In the genomic region with DNA sequence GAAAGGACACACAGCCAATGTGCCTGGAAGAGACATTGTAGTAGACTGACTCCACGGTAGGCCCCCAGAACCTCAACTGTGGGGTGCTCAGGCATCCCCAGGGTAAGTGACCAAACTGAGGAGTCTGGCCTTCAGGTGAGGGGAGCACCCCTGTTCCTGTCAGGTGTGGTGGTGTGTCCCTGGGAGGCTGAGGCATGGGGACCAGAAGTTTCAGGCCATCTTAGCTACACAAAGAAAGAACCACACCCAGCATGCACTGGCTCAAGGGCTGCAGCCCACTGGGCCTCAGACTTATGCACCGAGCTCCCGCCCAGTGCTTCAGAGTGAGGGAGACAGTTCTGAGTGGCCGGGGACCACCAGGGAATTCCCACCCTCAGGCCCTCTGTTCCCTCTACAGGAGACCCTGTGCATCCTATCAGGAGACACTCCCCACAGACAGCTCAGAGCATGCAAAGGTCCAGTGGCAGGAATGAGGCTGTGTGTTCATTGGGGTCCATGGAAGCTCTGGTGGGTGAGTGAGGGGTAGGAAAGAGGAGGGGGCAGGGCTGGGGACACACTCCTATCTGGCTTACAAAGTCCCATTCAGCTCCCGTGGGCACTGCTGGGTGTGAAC, we compare ENCODE assay signal across 19 mouse cellular contexts. TPM values are rescaled to one million over a fixed set of nuclear protein-coding genes. Genes with fewer than 3 reads are reported as not detected.
DNase-seq lines count a peak whose midpoint lies in the region; ATAC-seq and TF ChIP-seq lines count a peak whose summit lies in the region.
"Had no signal": no experiment of that assay in that cellular context is flagged by ENCODE, and none has a peak within 500 bp of the region (broad histone marks: within the 10 kb centered on the region; RNA-seq: fewer than 3 reads in every experiment).

No protein-coding gene starts in this region.

- peaks cover 73% of the 10 kb centered on the region for H3K4me1 ChIP-seq in erythroblast, embryonic 14.5 days (ENCODE audit: control insufficient read depth)
- H3K4me1 ChIP-seq in heart, embryonic 12.5 days (replicated peaks), result peaks cover 44% of the 10 kb centered on the region
- H3K4me1 ChIP-seq in liver, embryonic 15.5 days (replicated peaks), result peaks cover 70% of the 10 kb centered on the region
- peaks cover 26% of the 10 kb centered on the region for H3K4me1 ChIP-seq in liver, embryonic 11.5 days (replicated peaks; ENCODE audit: control insufficient read depth, insufficient read depth, low read length)
- peaks cover 84% of the 10 kb centered on the region for H3K4me1 ChIP-seq in E14TG2a.4 (replicated peaks; ENCODE audit: low read depth, low read length)

- H3K9ac ChIP-seq in heart, embryonic 12.5 days, result peak overlapping the region; percentile 8; the same call in 1 of the 2 replicates
- no peak overlapping the region for H3K9ac ChIP-seq in liver, embryonic 15.5 days
- no peak overlapping the region for H3K9ac ChIP-seq in liver, embryonic 11.5 days (ENCODE audit: low read depth, low read length)
- H3K9ac ChIP-seq: forebrain, embryonic 15.5 days had no signal

- intact Hi-C loops in heart, postnatal 14 days (cut with DNase I), result no loop called here

- no peaks in the 10 kb centered on the region for H3K27me3 ChIP-seq in erythroblast, embryonic 14.5 days (ENCODE audit: control insufficient read depth)
- H3K27me3 ChIP-seq in heart, embryonic 12.5 days (replicated peaks), result no peaks in the 10 kb centered on the region
- no peaks in the 10 kb centered on the region for H3K27me3 ChIP-seq in liver, embryonic 15.5 days
- H3K27me3 ChIP-seq in liver, embryonic 11.5 days (replicated peaks; ENCODE audit: control insufficient read depth, insufficient read depth, low read length), result no peaks in the 10 kb centered on the region
- no peaks in the 10 kb centered on the region for H3K27me3 ChIP-seq in E14TG2a.4 (ENCODE audit: insufficient read depth, low read length)
- H3K27me3 ChIP-seq: forebrain, embryonic 15.5 days had no signal

- WGBS in heart, embryonic 12.5 days, result 80% methylated on average over 5 of the region's 5 CpGs
- WGBS in liver, embryonic 15.5 days (ENCODE audit: insufficient replicate concordance), result 76% methylated on average over 5 of the region's 5 CpGs
- 82% methylated on average over 5 of the region's 5 CpGs for WGBS in liver, embryonic 11.5 days

- H3K27ac ChIP-seq in heart, embryonic 12.5 days (ENCODE audit: poor library complexity, severe bottlenecking), result peak overlapping the region; percentile 28; the same call in 1 of the 2 replicates
- H3K27ac ChIP-seq in liver, embryonic 15.5 days (replicated peaks), result peak overlapping the region; percentile 33
- H3K27ac ChIP-seq in liver, embryonic 11.5 days (ENCODE audit: low read depth, low read length), result no peak overlapping the region
- H3K27ac ChIP-seq: forebrain, embryonic 15.5 days; layer of hippocampus, adult 2 months had no signal

- no peak for DNase-seq in heart, postnatal 14 days
- DNase-seq in liver, embryonic 11.5 days (ENCODE audit: low spot score), result no peak
- no peak for DNase-seq in embryo, embryonic 10 days (ENCODE audit: low spot score)
- DNase-seq: cerebellum, adult 2 months; gastrocnemius, postnatal 25 days; kidney, adult 8-10 months; kidney, postnatal 14 days; right cerebral cortex, postnatal 14 days; spleen, adult 18-20 months; thymus, postnatal 25 days had no signal

- H3K4me3 ChIP-seq in erythroblast, embryonic 14.5 days (replicated peaks), result peak overlapping the region; percentile 47
- H3K4me3 ChIP-seq in heart, embryonic 12.5 days, result no peak overlapping the region
- H3K4me3 ChIP-seq in liver, embryonic 15.5 days (replicated peaks), result no peak overlapping the region
- no peak overlapping the region for H3K4me3 ChIP-seq in liver, embryonic 11.5 days (ENCODE audit: low read depth, low read length)
- H3K4me3 ChIP-seq in E14TG2a.4 (replicated peaks; ENCODE audit: low read length), result peak overlapping the region; percentile 58
- H3K4me3 ChIP-seq: forebrain, embryonic 15.5 days; layer of hippocampus, adult 2 months had no signal

- TF ChIP-seq CTCF in E14TG2a.4 (conservative IDR thresholded peaks at IDR 0.05; ENCODE audit: low read length), result no peak

- ATAC-seq in erythroblast, adult 5-6 weeks (replicated peaks; ENCODE audit: low FRiP score, poor library complexity, severe bottlenecking), result no peak
- no peak for ATAC-seq in heart, embryonic 12.5 days (ENCODE audit: insufficient number of reproducible peaks, low FRiP score)
- no peak for ATAC-seq in liver, embryonic 15.5 days (ENCODE audit: insufficient read depth)
- no peak for ATAC-seq in liver, embryonic 11.5 days (replicated peaks; ENCODE audit: low FRiP score)
- ATAC-seq: forebrain, embryonic 15.5 days had no signal

- H3K4me2 ChIP-seq in heart, embryonic 12.5 days, result no peak overlapping the region
- no peak overlapping the region; the same call in 1 of the 2 replicates for H3K4me2 ChIP-seq in liver, embryonic 15.5 days
- H3K4me2 ChIP-seq in liver, embryonic 11.5 days, result no peak overlapping the region; the same call in 1 of the 2 replicates
- H3K4me2 ChIP-seq: forebrain, embryonic 15.5 days had no signal

- no peaks in the 10 kb centered on the region for H3K9me3 ChIP-seq in erythroblast, embryonic 14.5 days (ENCODE audit: control insufficient read depth, low read length)
- H3K9me3 ChIP-seq in heart, embryonic 12.5 days (replicated peaks), result no peaks in the 10 kb centered on the region
- H3K9me3 ChIP-seq in liver, embryonic 15.5 days (replicated peaks), result no peaks in the 10 kb centered on the region
- H3K9me3 ChIP-seq in liver, embryonic 11.5 days (ENCODE audit: control insufficient read depth, low read length), result no peaks in the 10 kb centered on the region
- no peaks in the 10 kb centered on the region for H3K9me3 ChIP-seq in E14TG2a.4 (ENCODE audit: low read length)
- H3K9me3 ChIP-seq: forebrain, embryonic 15.5 days had no signal

- H3K36me3 ChIP-seq in erythroblast, embryonic 14.5 days (ENCODE audit: control insufficient read depth), result peaks cover 31% of the 10 kb centered on the region
- peaks cover 8% of the 10 kb centered on the region for H3K36me3 ChIP-seq in heart, embryonic 12.5 days
- H3K36me3 ChIP-seq in liver, embryonic 15.5 days (replicated peaks), result peaks cover 5% of the 10 kb centered on the region
- H3K36me3 ChIP-seq in liver, embryonic 11.5 days (ENCODE audit: control insufficient read depth, insufficient read depth, low read length), result no peaks in the 10 kb centered on the region; the same call in 1 of the 2 replicates
- peaks cover 28% of the 10 kb centered on the region for H3K36me3 ChIP-seq in E14TG2a.4 (ENCODE audit: insufficient read depth, low read length)

RNA-seq across cellular contexts. Expression of a gene that starts 2.4 kb away (rescaled TPM):
- 37.3 and 38.8 TPM in 2 replicates for polyA plus RNA-seq in erythroblast, embryonic 14.5 days (2012)
- total RNA-seq in erythroblast, adult 5-6 weeks (2015; ENCODE audit: low replicate concordance), result 12.3 and 14.2 TPM in 2 replicates
- total RNA-seq in erythroblast, adult 5-6 weeks (2017; ENCODE audit: low replicate concordance), result 11.7 and 13.4 TPM in 2 replicates
- 81.8 and 87.0 TPM in 2 replicates for polyA plus RNA-seq in heart, embryonic 12.5 days (2016; fragmentation: Nextera tagmentation; extraction: Ambion mirVana)
- total RNA-seq in heart, postnatal 14 days (2021), result 10 to 100 TPM; 38.8 to 40.1 TPM
- polyA plus RNA-seq in liver, embryonic 15.5 days (2015; fragmentation: Nextera tagmentation; extraction: Ambion mirVana), result 48.1 and 51.2 TPM in 2 replicates
- polyA plus RNA-seq in liver, embryonic 11.5 days (2014; fragmentation: Nextera tagmentation; extraction: Ambion mirVana), result 110 and 112 TPM in 2 replicates

RNA-seq across cellular contexts. Expression of a gene that starts 8.2 kb away (rescaled TPM):
- polyA plus RNA-seq in erythroblast, embryonic 14.5 days (2012), result 0.16 and 0.21 TPM in 2 replicates
- not detected in 2 replicates for total RNA-seq in erythroblast, adult 5-6 weeks (2015; ENCODE audit: low replicate concordance)
- not detected in 2 replicates for total RNA-seq in erythroblast, adult 5-6 weeks (2017; ENCODE audit: low replicate concordance)
- 1.7 and 1.8 TPM in 2 replicates for polyA plus RNA-seq in heart, embryonic 12.5 days (2016; fragmentation: Nextera tagmentation; extraction: Ambion mirVana)
- 1 to 10 TPM; 3.8 to 4.0 TPM for total RNA-seq in heart, postnatal 14 days (2021)
- 0.25 and 0.38 TPM in 2 replicates for polyA plus RNA-seq in liver, embryonic 15.5 days (2015; fragmentation: Nextera tagmentation; extraction: Ambion mirVana)
- 0.47 and 0.73 TPM in 2 replicates for polyA plus RNA-seq in liver, embryonic 11.5 days (2014; fragmentation: Nextera tagmentation; extraction: Ambion mirVana)
- total RNA-seq: neutrophil, adult 5-6 weeks had no signal

RNA-seq across cellular contexts. Expression of a gene that starts 21.3 kb away (rescaled TPM):
- polyA plus RNA-seq in erythroblast, embryonic 14.5 days (2012), result 0.03 and 0.06 TPM in 2 replicates
- not detected in 2 replicates for total RNA-seq in erythroblast, adult 5-6 weeks (2015; ENCODE audit: low replicate concordance)
- total RNA-seq in erythroblast, adult 5-6 weeks (2017; ENCODE audit: low replicate concordance), result 0.17 TPM in 1 of 2 replicates, not detected in the other
- 0.11 TPM in 1 of 2 replicates, not detected in the other for polyA plus RNA-seq in heart, embryonic 12.5 days (2016; fragmentation: Nextera tagmentation; extraction: Ambion mirVana)
- total RNA-seq in heart, postnatal 14 days (2021), result under 1 TPM in 1 of 2 experiments, not detected in 1; 0.07 TPM
- polyA plus RNA-seq in liver, embryonic 15.5 days (2015; fragmentation: Nextera tagmentation; extraction: Ambion mirVana), result 0.05 TPM in 1 of 2 replicates, not detected in the other
- 0.18 and 0.34 TPM in 2 replicates for polyA plus RNA-seq in liver, embryonic 11.5 days (2014; fragmentation: Nextera tagmentation; extraction: Ambion mirVana)
- total RNA-seq: gastrocnemius, postnatal 25 days; liver, adult 2 months; neutrophil, adult 5-6 weeks had no signal
- polyA plus RNA-seq: liver, adult 2 months had no signal

RNA-seq across cellular contexts. Expression of a gene that starts 25.9 kb away (rescaled TPM):
- polyA plus RNA-seq in erythroblast, embryonic 14.5 days (2012), result 441 and 685 TPM in 2 replicates
- 1,597 and 1,896 TPM in 2 replicates for total RNA-seq in erythroblast, adult 5-6 weeks (2015; ENCODE audit: low replicate concordance)
- total RNA-seq in erythroblast, adult 5-6 weeks (2017; ENCODE audit: low replicate concordance), result 369 and 492 TPM in 2 replicates
- 2,379 and 2,528 TPM in 2 replicates for polyA plus RNA-seq in heart, embryonic 12.5 days (2016; fragmentation: Nextera tagmentation; extraction: Ambion mirVana)
- total RNA-seq in heart, postnatal 14 days (2021), result 100 to 1,000 TPM; 901 to 988 TPM
- polyA plus RNA-seq in liver, embryonic 15.5 days (2015; fragmentation: Nextera tagmentation; extraction: Ambion mirVana), result 2,061 and 2,126 TPM in 2 replicates
- 3,876 and 4,144 TPM in 2 replicates for polyA plus RNA-seq in liver, embryonic 11.5 days (2014; fragmentation: Nextera tagmentation; extraction: Ambion mirVana)

RNA-seq across cellular contexts. Expression of a gene that starts 31.8 kb away (rescaled TPM):
- polyA plus RNA-seq in erythroblast, embryonic 14.5 days (2012), result 28.7 and 50.4 TPM in 2 replicates
- total RNA-seq in erythroblast, adult 5-6 weeks (2015; ENCODE audit: low replicate concordance), result 15.0 and 25.7 TPM in 2 replicates
- total RNA-seq in erythroblast, adult 5-6 weeks (2017; ENCODE audit: low replicate concordance), result 18.1 and 30.8 TPM in 2 replicates
- polyA plus RNA-seq in heart, embryonic 12.5 days (2016; fragmentation: Nextera tagmentation; extraction: Ambion mirVana), result 2.5 and 2.7 TPM in 2 replicates
- total RNA-seq in heart, postnatal 14 days (2021), result 10 to 100 TPM; 22.4 to 23.9 TPM
- polyA plus RNA-seq in liver, embryonic 15.5 days (2015; fragmentation: Nextera tagmentation; extraction: Ambion mirVana), result 12.6 and 15.2 TPM in 2 replicates
- polyA plus RNA-seq in liver, embryonic 11.5 days (2014; fragmentation: Nextera tagmentation; extraction: Ambion mirVana), result 13.4 and 14.5 TPM in 2 replicates

Comparison
In these comparisons a context has a peak if more than half of its experiments do, and no peak if none do; other contexts are left out.
1. H3K4me3 ChIP-seq: peak in erythroblast, embryonic 14.5 days (single experiment) and E14TG2a.4 (single experiment); none in heart, embryonic 12.5 days (single experiment), liver, embryonic 15.5 days (single experiment) and liver, embryonic 11.5 days (single experiment).